Mouse (Mus musculus): ENCODE measurements around the gene 1810010D01Rik.

1810010D01Rik gene

DNA sequence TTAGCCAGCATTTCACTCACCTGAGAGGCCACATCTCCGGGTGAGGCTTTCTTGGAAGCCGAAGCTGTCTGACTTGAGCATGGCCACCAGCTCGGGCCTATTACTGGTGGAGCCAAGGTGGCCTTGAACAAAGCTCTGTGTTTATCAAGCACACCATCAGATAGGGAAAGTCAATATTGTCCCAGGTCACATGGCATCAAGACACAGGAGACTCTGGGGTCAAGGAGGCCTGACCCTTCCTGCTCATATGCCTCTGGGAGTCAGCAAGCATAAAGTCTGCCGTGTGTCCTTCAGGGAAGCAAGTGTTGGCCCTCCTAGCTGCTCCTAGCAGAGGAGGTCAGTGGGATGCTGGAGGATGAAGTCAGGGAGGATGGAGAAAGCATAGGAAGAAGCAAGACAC lies at the start of gene 1810010D01Rik:
TSS of gene 1810010D01Rik (minus strand) at position 114 of the 400 bp plus-strand sequence.
- DNase-seq: no peak

DNA sequence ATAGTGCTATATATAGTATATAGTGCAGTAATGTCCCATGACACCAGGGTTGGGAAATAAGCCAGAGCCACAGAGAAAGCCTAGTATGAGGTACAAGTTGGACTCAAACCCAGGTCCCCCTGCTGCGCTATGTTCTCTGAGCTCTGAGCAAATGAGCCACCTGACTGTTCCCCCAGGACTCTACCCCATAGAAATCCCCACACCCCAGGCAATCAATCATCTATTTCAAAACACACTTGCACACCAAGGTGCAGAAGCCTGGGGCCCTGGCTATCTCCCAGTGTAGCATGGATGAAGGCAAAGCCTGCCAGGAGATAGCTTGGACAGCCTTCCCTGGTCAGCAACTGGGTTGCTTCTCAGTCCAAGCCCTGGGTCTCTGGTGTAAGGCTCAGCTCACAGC lies 48.2 kb upstream of the 1810010D01Rik start:
- DNase-seq: no peak

DNA sequence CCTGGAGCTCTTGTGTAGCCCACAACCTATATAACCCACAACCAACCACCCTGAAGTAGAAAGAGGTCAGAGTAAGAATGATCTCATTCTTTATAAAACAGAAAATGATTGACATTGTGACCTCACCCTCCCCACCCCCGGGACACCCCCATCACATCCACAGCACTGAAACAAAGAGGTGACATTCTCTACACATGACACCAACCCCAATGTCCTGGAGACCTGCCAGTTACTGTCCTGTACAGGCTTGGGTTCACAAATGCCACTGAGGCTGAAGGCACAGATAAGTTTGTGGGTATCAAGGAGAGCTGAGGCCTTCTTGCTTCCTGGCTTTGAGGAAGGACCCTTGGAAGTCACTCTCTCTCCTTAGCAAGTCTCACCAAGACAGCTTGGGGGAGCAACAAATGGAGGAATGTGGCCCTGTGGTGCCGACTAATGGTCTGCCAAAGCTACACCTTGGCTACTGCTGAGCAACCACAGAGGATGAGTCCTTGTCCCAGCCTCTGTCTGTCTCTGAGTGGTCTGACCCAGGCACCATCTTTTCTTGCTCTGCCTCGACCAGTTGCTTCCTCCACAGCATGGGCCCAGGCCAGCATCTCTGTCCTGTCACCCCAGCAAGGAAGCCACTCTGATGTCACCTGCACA lies 46.2 kb upstream of the 1810010D01Rik start:
- no peak for DNase-seq

DNA sequence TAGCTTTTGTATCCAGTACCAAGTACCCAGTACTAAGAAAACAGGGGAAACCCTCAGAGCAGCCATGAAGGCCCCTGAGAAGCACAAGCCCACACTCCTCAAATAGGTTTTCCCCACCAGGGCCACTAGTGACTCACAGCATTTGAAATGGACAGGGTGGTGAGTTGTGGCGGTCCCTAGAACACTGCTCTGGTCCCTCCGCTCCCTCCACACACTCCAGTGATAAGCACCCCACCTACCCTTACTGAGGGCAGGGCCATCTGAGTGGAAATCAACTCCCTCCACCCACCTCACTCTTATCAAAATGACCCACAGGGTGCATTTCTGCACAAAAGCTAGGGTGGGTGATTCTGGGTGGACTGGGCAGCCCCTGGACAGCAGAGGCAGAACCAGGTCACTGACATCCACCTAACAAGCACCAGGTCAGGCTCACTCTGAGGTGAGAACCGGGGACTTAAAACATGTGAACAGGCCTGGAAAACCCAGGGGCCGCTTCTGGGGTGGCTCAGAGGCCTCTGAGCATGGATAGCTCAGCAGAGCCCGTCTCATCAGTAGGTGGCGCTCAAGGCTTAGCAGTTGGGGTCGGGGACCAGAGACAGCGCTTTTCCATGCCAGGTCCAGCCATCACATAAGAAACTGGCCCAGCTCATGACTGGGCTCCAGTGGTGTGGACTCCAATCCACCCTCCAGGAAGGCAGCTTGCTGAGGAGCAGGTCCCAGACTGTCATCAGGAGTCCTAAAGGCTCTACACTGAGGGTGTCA lies 45.0 kb upstream of the 1810010D01Rik start:
- DNase-seq: peak; percentile 86

DNA sequence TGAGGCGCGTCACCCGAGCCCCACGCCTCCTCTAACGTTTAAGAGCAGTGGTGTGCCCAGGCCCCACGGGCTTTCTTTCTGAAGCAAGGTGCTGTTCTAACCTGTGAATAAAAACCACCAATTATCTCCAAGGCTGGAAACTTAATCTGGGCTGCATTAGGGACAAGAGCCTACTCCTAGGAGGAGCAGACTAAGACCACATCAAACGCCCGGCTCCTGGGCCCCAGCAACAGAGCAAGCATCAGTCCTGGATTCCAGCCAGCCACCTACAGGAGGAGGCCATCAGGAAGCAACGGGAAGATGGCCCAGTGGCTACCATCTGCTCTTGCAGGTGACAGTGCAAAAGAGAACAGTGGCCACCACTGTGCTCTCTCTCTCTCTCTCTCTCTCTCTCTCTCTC lies 42.3 kb upstream of the 1810010D01Rik start:
- DNase-seq: no peak

DNA sequence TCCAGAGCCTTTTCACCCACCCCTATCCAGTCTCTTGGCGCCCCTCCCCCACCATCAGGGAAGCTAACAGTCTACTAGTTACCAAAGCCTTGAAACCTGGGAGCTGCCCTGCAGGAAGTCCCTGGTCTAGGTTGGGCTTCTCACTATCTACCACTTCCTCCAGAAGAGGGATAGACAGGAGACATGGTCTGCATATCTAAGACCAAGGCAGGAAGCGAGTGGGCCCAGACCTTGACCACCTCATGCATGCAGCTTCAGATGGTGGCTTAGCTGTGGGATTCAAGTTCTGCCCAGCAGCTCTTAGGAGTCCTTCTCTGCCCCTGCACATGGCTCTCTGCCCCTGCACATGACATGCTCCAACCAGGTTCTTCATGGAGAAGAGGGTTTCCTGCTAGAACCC lies 41.0 kb upstream of the 1810010D01Rik start:
- DNase-seq: no peak

DNA sequence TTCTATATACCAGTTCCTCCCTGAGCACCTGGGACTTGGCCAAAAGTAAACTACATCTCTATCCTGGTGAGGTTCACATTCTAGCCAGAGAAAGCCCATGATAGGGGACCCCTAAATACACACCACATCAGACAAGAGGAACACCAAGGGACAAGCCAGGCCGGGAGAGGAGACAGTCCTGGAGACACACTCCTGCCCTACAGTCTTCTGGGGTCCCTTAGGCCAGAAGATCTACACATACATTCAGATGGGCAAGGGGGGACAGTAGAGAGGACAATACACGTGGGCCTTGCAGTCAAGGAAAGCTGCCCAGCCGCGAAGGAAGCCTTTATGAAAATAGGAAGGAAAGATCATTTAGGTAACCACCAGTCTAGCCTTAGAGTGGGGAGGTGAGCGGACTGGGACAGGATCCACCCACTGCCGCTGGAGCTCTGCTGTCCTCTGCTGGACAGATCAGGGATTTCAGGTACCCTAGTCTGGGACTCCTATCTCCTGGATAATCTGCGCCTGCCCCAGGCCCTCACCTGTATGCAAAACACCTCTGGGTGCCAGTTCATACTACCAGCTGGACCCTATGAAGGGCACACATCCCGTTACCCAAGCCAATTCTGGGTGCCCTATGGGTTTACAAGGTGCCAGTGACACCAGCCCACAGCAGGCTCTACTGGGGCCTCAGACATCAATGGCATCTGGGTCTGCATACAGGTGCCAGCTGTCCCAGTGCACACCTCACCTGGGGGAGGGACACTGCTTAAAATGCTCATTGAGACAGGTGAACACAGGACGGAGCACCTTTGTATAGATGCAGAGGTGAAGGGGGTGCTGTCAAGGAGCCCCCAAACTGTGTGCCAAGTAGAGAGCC lies 35.2 kb upstream of the 1810010D01Rik start:
- peak; percentile 84 for DNase-seq

DNA sequence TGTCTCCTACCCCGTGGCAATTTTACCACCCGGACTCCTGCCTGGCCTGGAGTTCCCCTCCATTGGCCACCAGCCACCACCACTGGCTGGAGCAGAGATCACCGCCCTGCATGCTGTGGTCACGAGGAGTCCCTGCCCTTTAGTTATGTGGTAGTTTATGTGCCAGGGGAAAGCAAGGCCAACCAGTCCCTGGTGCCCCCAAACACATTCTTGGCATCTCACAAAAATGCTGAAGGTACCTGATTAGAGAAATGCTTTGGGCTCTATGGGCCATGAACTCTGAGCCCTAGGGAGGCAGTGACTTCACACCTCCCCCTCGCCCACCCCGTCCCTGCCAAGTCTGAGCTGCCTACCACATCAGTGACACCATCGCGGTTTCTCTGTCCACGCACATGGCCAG lies 34.1 kb upstream of the 1810010D01Rik start:
- DNase-seq: no peak

DNA sequence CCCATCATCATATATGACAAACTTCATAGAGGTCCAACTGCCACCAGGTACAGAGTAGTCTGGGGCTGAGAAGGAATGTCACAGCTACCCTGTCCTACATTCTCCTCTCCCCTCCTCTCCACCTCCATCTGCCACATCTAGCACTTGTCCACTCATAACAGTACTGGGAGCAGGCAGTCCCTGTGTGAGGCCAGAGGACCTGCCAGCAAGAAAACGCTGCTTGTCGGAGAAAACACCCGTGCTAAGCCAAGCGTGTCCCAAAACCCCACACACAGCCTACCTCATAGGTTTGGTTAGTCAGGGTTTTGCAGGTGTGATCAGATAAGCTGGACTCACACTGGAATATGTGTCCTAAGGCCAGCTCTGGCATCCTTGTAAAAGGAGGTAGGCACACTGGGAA lies 33.0 kb upstream of the 1810010D01Rik start:
- no peak for DNase-seq

DNA sequence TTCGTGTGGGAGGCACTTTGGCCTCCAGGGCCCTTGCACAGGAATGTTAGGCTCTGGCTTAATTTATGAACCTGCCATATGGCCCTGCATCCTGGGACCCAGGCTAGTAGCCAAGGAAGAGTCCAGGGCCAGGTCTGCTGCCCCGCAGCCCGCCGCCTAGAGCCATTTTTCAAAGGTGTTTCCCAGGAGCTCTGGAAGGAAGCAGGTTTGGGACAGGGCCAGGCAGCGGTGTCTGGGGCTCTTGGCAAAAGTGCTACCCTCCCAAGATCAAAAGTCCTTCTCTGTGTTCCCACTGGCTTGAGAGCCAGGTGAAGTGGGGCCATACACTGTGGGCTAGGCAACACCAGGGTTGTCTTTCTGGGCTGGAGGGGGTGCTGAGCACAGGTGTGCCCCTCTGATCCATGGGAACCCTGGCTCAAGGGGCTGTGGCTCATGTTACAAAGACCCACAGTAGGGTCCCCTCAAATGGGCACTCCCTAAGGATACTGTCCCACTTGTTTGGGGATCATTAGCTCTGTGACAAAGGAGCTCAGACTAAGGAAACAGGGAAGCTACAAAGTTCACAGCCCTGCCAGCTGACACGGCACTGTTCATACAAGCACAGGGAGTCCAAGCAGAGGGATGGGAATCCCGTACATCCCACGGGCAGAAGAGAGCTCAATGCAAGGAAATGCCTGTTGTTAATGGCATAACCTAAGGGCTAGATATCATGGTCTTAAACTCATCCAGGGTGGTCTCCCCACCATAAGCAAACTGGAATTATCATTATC lies 32.0 kb upstream of the 1810010D01Rik start:
- no peak for DNase-seq

DNA sequence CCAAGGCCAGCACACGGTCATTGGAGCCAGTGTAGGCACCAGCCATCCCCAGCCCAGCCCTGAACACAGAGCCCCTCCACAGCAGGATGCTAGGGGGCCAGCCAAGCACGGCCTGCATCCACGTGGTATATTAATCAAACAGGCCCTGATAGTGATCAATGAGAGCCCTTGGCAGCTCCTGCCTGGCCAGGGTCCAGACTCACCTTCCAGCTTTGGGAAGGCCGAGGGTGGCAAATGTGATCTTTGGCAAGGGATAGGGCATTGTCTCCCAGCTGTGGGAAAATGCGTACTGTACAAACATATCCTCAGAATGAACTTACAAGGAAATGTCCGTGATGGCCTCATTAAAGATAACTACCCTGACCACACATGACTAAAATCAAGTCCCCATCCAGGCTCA lies 31.2 kb upstream of the 1810010D01Rik start:
- no peak for DNase-seq

DNA sequence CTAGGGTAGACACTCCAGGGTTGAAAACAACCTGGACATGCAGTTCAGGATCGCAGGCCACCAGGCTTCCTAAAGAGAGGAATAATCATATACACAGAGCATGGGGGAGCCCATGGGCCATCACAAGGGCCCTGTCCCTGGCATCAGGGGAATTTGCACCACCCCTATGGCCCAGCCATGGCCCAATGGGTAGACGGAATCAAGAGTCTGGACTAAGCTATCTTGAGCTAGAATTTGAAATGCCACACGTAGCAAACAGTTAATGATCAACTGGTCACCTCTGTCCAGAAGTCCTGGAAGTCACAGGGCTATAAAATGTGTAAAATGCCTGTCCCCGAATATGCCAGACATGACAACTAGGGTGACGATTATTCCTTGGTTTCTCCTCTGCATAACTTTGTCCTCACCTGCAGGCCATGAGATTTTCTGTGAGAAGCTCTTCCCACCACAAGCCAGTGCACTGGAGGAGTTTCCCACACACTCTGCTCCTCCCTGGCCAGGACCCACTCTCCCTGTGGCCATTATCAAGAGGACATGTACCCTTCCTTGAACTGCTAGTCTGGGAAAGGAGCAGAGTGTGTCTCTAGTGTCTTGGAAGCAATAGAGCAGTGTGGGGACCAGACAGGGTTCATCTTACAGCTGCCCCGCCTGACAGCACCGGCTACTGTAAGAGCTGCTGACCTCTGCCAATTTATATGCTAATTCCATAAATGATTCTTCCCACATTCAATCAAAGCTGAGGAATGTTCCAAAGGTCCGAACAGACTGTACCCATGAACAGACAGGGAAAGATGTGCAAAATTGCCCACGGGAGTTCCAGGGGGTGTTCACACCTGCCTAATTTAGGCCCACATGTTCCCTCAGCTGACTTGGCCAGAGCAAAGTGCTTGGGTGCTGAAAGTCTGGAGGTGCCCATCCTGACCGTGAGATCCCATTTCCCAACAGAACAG lies 27.2 kb upstream of the 1810010D01Rik start:
- no peak for DNase-seq

DNA sequence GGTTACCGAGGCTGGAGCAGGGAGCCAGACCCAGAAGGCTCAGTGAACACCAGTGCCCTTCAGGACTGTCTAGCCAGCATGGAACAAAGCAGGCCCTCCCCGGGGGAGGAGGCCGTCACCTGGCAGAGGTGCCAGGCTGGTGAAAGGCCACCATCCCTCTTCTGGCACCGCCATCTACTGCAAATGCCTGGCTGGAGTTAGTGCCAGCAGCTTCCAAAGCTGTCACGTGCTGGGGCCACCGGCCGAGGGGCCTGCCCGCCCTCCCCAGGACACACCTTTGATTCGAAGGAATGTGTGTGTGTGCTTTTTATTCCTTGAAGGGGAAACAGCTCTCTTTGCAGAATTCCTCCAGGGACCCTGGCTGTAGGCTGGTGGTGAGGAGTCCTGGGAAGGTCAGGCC lies 23.7 kb upstream of the 1810010D01Rik start:
- no peak for DNase-seq

DNA sequence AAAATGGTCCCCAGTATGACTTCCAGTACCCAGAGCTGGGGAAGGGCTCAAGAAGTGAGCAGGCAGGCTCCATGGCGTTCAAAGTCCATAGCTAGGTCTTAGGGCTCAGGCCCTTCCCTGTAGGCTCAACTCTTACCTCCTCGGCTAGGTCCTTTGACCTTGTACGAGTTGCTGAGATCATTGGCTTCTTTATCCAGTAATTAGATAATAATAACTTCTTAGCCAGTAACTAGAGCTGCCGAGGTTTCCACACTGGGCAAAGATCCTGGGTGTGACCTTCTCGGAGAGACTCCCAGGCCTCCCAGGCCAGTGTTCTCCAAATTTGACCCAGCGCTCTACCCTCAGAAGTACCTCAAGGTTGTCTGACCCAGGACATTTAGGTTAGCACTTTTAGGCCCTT lies 18.7 kb upstream of the 1810010D01Rik start:
- no peak for DNase-seq

DNA sequence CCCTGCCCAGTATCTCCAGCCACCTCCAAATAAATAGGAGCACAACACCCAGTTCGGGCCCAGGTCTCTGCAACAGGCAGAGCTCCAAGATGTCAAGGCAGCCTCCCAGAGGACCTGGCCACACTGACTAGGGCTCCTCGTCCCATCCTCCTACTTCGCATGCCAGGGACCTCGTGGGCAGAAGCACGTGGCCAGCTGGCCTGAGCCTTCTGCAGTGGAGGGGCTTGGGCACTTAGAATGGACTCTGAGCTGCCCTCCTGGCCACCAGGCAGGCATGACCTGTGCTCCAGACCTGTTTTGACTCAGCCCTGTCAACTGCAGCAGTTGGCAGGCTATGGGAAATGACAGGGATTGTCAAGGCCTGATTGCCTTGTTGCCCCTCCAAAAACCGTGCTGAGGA lies 17.7 kb upstream of the 1810010D01Rik start:
- no peak for DNase-seq

DNA sequence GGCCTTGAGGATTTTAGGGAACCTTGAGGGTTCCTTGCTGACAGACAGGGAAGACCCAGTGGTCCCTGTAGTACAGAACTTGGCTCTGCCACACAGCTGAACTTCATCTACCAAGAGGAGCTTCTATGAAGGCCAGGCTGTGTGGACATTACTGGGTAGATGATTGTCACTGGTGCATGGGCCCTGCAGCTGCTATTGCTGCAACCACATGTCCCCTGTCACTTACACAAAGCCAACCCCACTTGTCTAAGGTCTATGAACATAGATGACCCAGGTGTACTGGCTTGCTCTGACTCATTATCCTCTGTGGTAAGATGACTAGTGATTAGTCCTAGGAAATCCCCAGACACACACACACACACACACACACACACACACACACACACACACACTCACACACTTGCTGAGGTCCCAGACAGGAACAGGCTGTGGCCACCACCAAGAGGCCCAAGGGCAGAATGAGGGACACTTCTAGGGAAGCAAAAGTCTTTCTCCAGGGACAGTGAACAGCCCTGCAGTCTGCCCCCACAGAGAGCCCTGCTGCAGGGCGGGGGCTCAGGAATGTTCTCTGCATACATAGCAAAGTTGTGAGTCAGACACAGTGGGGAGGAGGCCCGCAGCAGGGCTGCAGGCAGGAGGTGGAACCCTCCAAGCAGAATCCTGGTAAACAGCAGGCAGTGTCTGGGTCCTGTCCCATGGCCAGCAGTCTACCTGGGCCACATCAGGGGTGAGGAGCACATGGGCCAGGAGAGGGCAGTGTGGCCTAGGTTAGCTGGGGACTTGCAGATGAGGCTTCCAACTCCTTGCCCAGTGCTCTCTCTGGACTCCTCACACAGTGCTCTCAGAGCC lies 14.1 kb upstream of the 1810010D01Rik start:
- no peak for DNase-seq

DNA sequence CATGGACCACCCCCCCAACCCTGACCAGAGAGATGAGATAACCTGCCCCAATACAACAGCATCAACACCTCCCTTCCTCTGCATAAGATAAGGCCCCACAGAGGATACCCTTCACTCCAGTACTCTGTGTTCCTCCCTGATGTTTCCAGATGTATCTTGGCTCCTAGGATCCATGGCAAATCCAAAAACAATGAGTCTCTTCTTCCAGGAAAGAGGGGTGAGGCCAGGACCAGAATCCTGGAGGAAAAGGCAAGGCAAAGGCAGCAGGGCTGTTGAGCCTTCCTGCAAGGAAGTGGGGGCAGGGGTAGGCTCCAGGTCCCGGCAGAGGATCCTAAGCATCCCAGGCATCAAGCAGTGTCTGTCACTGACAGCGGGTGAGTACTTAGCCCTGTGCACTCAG lies 13.4 kb upstream of the 1810010D01Rik start:
- no peak for DNase-seq

DNA sequence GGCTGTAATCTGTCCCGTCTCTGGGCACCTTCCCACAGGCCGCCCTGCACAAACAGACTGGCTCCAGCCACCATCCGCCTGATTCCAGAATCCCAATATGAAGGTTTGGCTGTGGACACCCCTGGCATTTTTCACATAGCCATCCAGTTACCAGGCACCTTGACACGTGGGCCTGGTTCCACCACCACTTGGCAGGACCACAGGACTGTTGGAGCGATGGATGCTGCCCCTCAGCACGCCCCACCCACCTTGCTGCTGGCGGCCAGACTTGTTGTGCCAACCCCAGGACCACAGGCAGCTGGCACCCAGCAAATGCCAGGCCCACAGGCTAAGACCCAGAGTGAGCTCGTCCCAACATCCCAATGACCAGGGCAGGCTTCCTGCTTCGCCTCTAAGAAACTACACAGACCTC lies 11.5 kb upstream of the 1810010D01Rik start:
- peak; percentile 17 for DNase-seq

DNA sequence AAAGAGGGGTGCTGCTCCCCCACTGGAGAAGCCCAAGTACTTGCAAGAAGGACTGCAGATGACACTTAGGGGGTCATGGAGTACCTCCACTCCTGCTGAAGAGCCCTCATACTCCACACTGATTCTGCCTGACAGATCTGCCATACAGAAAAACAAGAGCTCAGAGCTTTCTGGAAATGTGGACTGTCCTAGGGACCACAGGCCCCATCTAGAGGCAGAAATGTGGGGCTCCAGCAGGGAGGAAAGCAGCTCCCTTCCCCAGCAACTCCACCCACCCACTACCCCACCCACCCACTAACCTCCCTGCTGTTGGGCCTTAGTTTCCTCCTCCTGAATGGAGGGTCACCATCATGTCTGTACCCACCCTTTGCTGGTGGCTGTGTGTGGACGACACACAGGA lies 8.7 kb upstream of the 1810010D01Rik start:
- no peak for DNase-seq

DNA sequence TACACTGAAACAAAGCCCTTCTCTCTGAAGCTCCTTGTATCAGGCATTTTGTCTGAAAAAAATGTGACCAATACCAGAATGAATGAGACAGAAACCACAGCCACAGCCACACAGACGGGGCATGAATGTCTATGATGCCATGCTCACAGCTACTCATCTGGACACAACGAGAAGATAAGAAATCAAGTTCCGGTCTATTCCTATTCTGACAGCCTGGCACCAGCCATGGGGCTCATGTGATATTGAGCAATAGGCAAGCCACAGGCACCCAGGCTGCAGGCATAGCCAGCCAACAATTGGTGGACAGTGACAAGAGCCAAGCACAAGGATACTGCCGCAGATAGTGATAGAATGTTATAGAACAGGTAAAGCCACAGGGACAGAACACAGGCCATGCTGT lies 7.6 kb upstream of the 1810010D01Rik start:
- no peak for DNase-seq
